Mouse (Mus musculus) megakaryocyte, embryonic 14.5 days (primary cell): ENCODE data around the gene Garnl3.

Experiments
- FLI1 ChIP-seq: IDR thresholded peaks from 2 replicates; pipeline ENCODE4 v1.6.1; 2012; ENCODE audit warnings: low read length, inconsistent platforms, mixed read lengths
- GATA1 ChIP-seq: IDR thresholded peaks from 3 replicates; pipeline ENCODE4 v1.6.1; 2012; ENCODE audit warnings: mixed read lengths, low read length, inconsistent platforms, borderline replicate concordance

DNA sequence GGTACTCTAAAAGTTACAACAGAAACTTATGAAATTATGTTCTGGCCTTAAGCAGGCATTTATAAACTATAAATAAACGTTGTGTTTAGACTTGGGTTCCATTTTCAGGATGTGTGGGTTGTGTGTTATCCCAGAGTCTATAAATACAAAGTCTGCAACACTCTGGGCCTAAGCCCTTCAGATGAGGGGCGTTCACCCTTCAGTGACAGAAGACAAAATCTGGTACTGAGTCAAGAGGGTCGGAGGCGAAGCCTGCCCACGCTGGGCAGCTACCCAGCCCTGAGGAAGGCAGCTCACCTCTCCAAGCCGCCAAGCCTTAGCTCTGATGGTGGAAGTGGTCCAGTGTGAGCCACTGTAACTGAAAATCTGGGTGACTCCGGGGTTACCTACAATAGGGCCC, 129.3 kb downstream of the Garnl3 start:
- TF ChIP-seq GATA1 (no peak), FLI1 (no peak)
